Mouse (Mus musculus) forebrain, embryonic 12.5 days (tissue): ENCODE measurements around the gene Adipoq. TPM values are rescaled to one million over a fixed set of nuclear protein-coding genes. Genes with fewer than 3 reads are reported as not detected.

Experiments
- ATAC-seq: fragments of 200-750 bp; cut with Nextera tagmentation; 2 replicates; pipeline ENCODE4 v1.8.0; 2017; ENCODE audit warnings: moderate TSS enrichment; ENCODE audit not compliant: low FRiP score
- H3K27ac ChIP-seq: fragments of 300-500 bp; sonication (generic); 2 replicates; pipeline ENCODE4 v1.5.1; 2016; ENCODE audit warnings: mild to moderate bottlenecking
- H3K27me3 ChIP-seq: fragments of 300-500 bp; sonication (generic); 2 replicates; pipeline ENCODE4 v1.6.1; 2016; ENCODE audit warnings: mild to moderate bottlenecking
- H3K36me3 ChIP-seq: fragments of 300-500 bp; sonication (generic); replicated peaks from 2 replicates; pipeline ENCODE4 v1.6.1; 2016; ENCODE audit warnings: mild to moderate bottlenecking
- H3K4me1 ChIP-seq: fragments of 300-500 bp; sonication (generic); 2 replicates; pipeline ENCODE4 v1.6.1; 2016
- H3K4me2 ChIP-seq: fragments of 300-500 bp; sonication (generic); 2 replicates; pipeline ENCODE4 v1.6.1; 2016; ENCODE audit warnings: mild to moderate bottlenecking, moderate library complexity
- H3K4me3 ChIP-seq: fragments of 300-500 bp; sonication (generic); replicated peaks from 2 replicates; pipeline ENCODE4 v1.5.1; 2016; ENCODE audit warnings: mild to moderate bottlenecking
- H3K9ac ChIP-seq: fragments of 300-500 bp; sonication (generic); 2 replicates; pipeline ENCODE4 v1.6.1; 2016; ENCODE audit warnings: mild to moderate bottlenecking
- H3K9me3 ChIP-seq: fragments of 300-500 bp; sonication (generic); 2 replicates; pipeline ENCODE4 v1.6.1; 2016
- WGBS: fragments of 180-500 bp; shearing (Covaris S2); methylation state at CpG from one replicate; pipeline ENCODE4 v1.1.7; 2016; 5-methylcytosine and 5-hydroxymethylcytosine counted together
- polyA plus RNA-seq: library from polyadenylated mRNA; unstranded; fragments of >200 nt; fragmentation: Nextera tagmentation; extraction: Ambion mirVana; gene quantifications from 2 replicates; pipeline ENCODE4 v1.2.1, GENCODE M21; 2016

Gene Adipoq
- polyA plus RNA-seq, 1 experiment from 2014 or later = not detected

GRCm38 (mm10) chr16:23149396-23149795 lies 3.1 kb downstream of the Adipoq start:
- no peaks in the 10 kb centered on the region for H3K4me1 ChIP-seq
- H3K27ac ChIP-seq = no peak overlapping the region
- 87% methylated on average over 8 of the region's 8 CpGs for WGBS
- no peak overlapping the region for H3K9ac ChIP-seq
- H3K36me3 ChIP-seq = no peaks in the 10 kb centered on the region
- no peak overlapping the region for H3K4me2 ChIP-seq
- no peaks in the 10 kb centered on the region for H3K27me3 ChIP-seq
- ATAC-seq = no peak
- H3K4me3 ChIP-seq = no peak overlapping the region
- H3K9me3 ChIP-seq = no peaks in the 10 kb centered on the region

- Histone ChIP-seq H3K4me3 (no peak overlapping the region), H3K4me2 (no peak overlapping the region), H3K36me3 (no peaks in the 10 kb centered on the region), H3K27ac (no peak overlapping the region), H3K27me3 (no peaks in the 10 kb centered on the region), H3K4me1 (no peaks in the 10 kb centered on the region), H3K9me3 (no peaks in the 10 kb centered on the region), H3K9ac (no peak overlapping the region)
- no peak for ATAC-seq
- 36% methylated on average over 2 of the region's 2 CpGs for WGBS
These were observed 5.1 kb downstream of the Adipoq start for GRCm38 (mm10) chr16:23151423-23151822.

GRCm38 (mm10) chr16:23154261-23154660 lies 7.9 kb downstream of the Adipoq start:
- Histone ChIP-seq H3K4me3 (no peak overlapping the region), H3K9me3 (no peaks in the 10 kb centered on the region), H3K4me1 (no peaks in the 10 kb centered on the region), H3K36me3 (no peaks in the 10 kb centered on the region), H3K4me2 (no peak overlapping the region), H3K27ac (no peak overlapping the region), H3K27me3 (no peaks in the 10 kb centered on the region), H3K9ac (no peak overlapping the region)
- ATAC-seq = no peak
- 88% methylated on average over 5 of the region's 5 CpGs for WGBS

- Histone ChIP-seq H3K27ac (no peak overlapping the region), H3K27me3 (no peaks in the 10 kb centered on the region), H3K9me3 (no peaks in the 10 kb centered on the region), H3K36me3 (no peaks in the 10 kb centered on the region), H3K4me3 (no peak overlapping the region), H3K9ac (no peak overlapping the region), H3K4me2 (no peak overlapping the region), H3K4me1 (no peaks in the 10 kb centered on the region)
- 94% methylated on average over 13 of the region's 13 CpGs for WGBS
- no peak for ATAC-seq
These were observed 10.7 kb downstream of the Adipoq start for GRCm38 (mm10) chr16:23157013-23157412.

- Histone ChIP-seq H3K27ac (no peak overlapping the region), H3K4me2 (no peak overlapping the region), H3K36me3 (no peaks in the 10 kb centered on the region), H3K4me3 (no peak overlapping the region), H3K9me3 (no peaks in the 10 kb centered on the region), H3K9ac (no peak overlapping the region), H3K4me1 (no peaks in the 10 kb centered on the region), H3K27me3 (no peaks in the 10 kb centered on the region)
- ATAC-seq = no peak
- 89% methylated on average over 7 of the region's 7 CpGs for WGBS
These were observed 12.0 kb downstream of the Adipoq start for GRCm38 (mm10) chr16:23158292-23158691.

DNA sequence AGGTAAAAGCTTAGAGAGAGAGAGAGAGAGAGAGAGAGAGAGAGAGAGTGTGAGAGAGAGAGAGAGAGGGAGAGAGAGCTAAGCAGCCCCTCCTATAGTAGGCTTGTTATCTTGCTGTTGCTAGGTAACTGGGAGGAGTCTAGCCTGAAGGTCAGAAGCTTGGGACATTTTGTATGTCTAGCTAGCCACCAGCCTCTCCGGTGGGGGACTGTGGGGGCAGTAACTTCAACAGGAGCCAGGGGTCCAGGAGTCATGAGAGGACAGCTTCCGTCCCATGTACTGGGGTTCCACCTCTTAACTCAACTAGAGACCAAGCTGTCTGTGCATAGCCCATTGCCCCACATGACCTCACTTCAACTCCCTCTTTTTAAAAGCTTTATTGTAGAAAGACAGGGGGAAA lies 12.6 kb downstream of the Adipoq start:
- no peak overlapping the region for H3K4me2 ChIP-seq
- no peak for ATAC-seq
- 71% methylated on average over 2 of the region's 2 CpGs for WGBS
- no peaks in the 10 kb centered on the region for H3K36me3 ChIP-seq
- no peak overlapping the region for H3K27ac ChIP-seq
- no peak overlapping the region for H3K9ac ChIP-seq
- no peaks in the 10 kb centered on the region for H3K9me3 ChIP-seq
- no peaks in the 10 kb centered on the region for H3K4me1 ChIP-seq
- no peaks in the 10 kb centered on the region for H3K27me3 ChIP-seq
- H3K4me3 ChIP-seq = no peak overlapping the region

GRCm38 (mm10) chr16:23159749-23160148 lies 13.4 kb downstream of the Adipoq start:
- WGBS = 61% methylated on average over 2 of the region's 2 CpGs
- ATAC-seq = no peak
- Histone ChIP-seq H3K27me3 (no peaks in the 10 kb centered on the region), H3K9me3 (no peaks in the 10 kb centered on the region), H3K4me1 (no peaks in the 10 kb centered on the region), H3K4me2 (no peak overlapping the region), H3K36me3 (no peaks in the 10 kb centered on the region), H3K9ac (no peak overlapping the region), H3K4me3 (no peak overlapping the region), H3K27ac (no peak overlapping the region)

- Histone ChIP-seq H3K4me2 (no peak overlapping the region), H3K27ac (no peak overlapping the region), H3K36me3 (no peaks in the 10 kb centered on the region), H3K27me3 (no peaks in the 10 kb centered on the region), H3K4me3 (no peak overlapping the region), H3K9ac (no peak overlapping the region), H3K9me3 (no peaks in the 10 kb centered on the region), H3K4me1 (no peaks in the 10 kb centered on the region)
- ATAC-seq = no peak
- WGBS = 82% methylated on average over 3 of the region's 3 CpGs
These were observed 15.8 kb downstream of the Adipoq start for GRCm38 (mm10) chr16:23162116-23162515.

- no peaks in the 10 kb centered on the region for H3K9me3 ChIP-seq
- no peaks in the 10 kb centered on the region for H3K27me3 ChIP-seq
- no peak overlapping the region for H3K4me2 ChIP-seq
- H3K9ac ChIP-seq = no peak overlapping the region
- WGBS = 73% methylated on average over 6 of the region's 6 CpGs
- H3K4me3 ChIP-seq = no peak overlapping the region
- H3K36me3 ChIP-seq = no peaks in the 10 kb centered on the region
- H3K27ac ChIP-seq = no peak overlapping the region
- no peak for ATAC-seq
- no peaks in the 10 kb centered on the region for H3K4me1 ChIP-seq
These were observed 18.1 kb downstream of the Adipoq start for GRCm38 (mm10) chr16:23164443-23164842.

- Histone ChIP-seq H3K4me1 (no peaks in the 10 kb centered on the region), H3K27ac (no peak overlapping the region), H3K4me3 (no peak overlapping the region), H3K27me3 (no peaks in the 10 kb centered on the region), H3K9ac (no peak overlapping the region), H3K36me3 (no peaks in the 10 kb centered on the region), H3K9me3 (no peaks in the 10 kb centered on the region), H3K4me2 (no peak overlapping the region)
- WGBS = 48% methylated on average over 9 of the region's 9 CpGs
- ATAC-seq = no peak
These were observed 19.1 kb downstream of the Adipoq start for GRCm38 (mm10) chr16:23165441-23165840.

- Histone ChIP-seq H3K27me3 (no peaks in the 10 kb centered on the region), H3K4me2 (no peak overlapping the region), H3K27ac (no peak overlapping the region), H3K9ac (no peak overlapping the region), H3K4me1 (no peaks in the 10 kb centered on the region), H3K9me3 (no peaks in the 10 kb centered on the region), H3K36me3 (no peaks in the 10 kb centered on the region), H3K4me3 (no peak overlapping the region)
- 90% methylated on average over 1 of the region's 1 CpGs for WGBS
- no peak for ATAC-seq
These were observed 20.3 kb downstream of the Adipoq start for GRCm38 (mm10) chr16:23166646-23167045.

GRCm38 (mm10) chr16:23167079-23167478 lies 20.7 kb downstream of the Adipoq start:
- Histone ChIP-seq H3K9me3 (no peaks in the 10 kb centered on the region), H3K36me3 (no peaks in the 10 kb centered on the region), H3K27ac (no peak overlapping the region), H3K9ac (no peak overlapping the region), H3K27me3 (no peaks in the 10 kb centered on the region), H3K4me1 (no peaks in the 10 kb centered on the region), H3K4me2 (no peak overlapping the region), H3K4me3 (no peak overlapping the region)
- WGBS = 78% methylated on average over 5 of the region's 5 CpGs
- no peak for ATAC-seq

DNA sequence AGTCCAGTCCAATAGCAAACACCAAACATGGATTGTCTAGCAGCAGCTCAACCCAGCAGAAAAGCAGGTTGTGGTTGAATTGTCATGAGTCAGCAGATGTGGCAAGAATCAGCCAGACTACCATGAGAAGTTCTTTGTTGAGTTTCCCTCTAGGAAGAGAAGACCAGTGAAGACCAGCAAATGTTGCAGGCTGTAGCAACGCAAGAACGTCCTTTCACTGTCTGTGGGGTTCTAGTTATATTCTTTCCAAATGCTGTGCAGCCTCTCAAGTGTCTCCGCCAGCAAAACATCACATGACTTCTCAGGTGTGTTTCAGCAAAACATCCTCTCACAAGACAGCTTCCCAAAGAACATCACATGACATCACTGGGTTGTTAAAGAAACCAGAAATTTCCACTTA lies 24.5 kb downstream of the Adipoq start:
- Histone ChIP-seq H3K4me2 (no peak overlapping the region), H3K27ac (no peak overlapping the region), H3K4me3 (no peak overlapping the region), H3K4me1 (no peaks in the 10 kb centered on the region), H3K9ac (no peak overlapping the region), H3K9me3 (no peaks in the 10 kb centered on the region), H3K27me3 (no peaks in the 10 kb centered on the region), H3K36me3 (no peaks in the 10 kb centered on the region)
- ATAC-seq = no peak
- WGBS = 94% methylated on average over 3 of the region's 3 CpGs

GRCm38 (mm10) chr16:23173904-23174303 lies 27.6 kb downstream of the Adipoq start:
- WGBS = 93% methylated on average over 5 of the region's 5 CpGs
- Histone ChIP-seq H3K4me2 (no peak overlapping the region), H3K27ac (no peak overlapping the region), H3K9ac (no peak overlapping the region), H3K4me1 (no peaks in the 10 kb centered on the region), H3K4me3 (no peak overlapping the region), H3K36me3 (no peaks in the 10 kb centered on the region), H3K27me3 (no peaks in the 10 kb centered on the region), H3K9me3 (no peaks in the 10 kb centered on the region)
- ATAC-seq = no peak
